ENCODE assay signal across 8 mouse cellular contexts in the genomic region with DNA sequence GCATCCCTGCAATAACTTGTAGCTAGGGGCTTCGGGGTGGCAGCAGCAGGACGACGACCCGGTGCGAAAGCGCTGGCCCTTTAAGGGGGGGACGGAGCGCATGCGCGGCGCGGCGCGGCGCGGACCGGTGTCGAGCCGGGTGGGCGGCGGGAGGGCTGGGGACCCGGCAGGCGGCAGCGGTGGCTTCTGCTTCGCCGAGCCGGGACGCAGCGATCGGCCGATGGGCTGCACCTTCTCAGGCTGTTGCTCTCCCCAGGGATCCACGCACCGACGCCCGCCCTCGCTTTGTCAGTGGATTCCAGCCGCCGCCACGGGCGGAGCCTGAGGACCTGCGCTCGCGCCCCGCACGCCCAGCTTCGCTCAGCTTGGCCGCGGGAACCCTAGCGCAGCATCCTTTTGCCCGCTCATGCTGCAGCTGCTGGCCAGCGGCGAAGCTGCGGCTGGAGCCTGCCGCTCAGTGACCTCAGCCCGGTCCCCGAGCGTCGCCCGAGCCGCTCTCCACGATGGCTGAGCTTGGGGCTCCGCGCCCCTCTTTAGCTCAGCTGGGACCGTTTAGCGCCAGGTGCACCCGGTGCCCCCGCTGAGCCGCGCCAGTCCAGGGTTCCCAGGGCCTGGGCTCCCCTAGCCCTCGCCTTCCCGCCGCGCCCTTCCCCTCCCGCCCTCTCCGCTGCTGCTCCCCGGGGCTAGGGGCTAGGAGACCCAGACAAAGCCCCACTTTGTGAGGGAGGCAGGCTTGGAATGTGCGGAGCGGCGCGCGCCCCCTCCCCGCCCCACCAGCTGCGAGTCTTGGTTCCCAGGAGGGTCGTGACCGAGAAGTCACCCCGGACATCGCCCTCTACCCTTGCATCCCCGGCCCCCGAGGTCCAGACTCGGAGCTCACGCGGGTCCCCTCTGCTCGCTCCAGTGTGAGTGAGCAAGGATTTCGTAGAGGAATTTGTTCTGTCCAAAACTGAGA. TPM values are rescaled to one million over a fixed set of nuclear protein-coding genes. Genes with fewer than 3 reads are reported as not detected.
DNase-seq lines count a peak whose midpoint lies in the region; ATAC-seq lines count a peak whose summit lies in the region.

A gene (plus strand): TSS at position 110 of the 955 bp plus-strand sequence.

- H3K9me3 ChIP-seq in hindbrain, embryonic 12.5 days (replicated peaks): no peaks in the 10 kb centered on the region

- peaks cover 7% of the 10 kb centered on the region; the same call in 1 of the 2 replicates for H3K36me3 ChIP-seq in hindbrain, embryonic 12.5 days

- H3K27ac ChIP-seq in hindbrain, embryonic 12.5 days: peak within 1 kb of the TSS; percentile 98

- H3K9ac ChIP-seq in hindbrain, embryonic 12.5 days: peak within 1 kb of the TSS; percentile 95

- peak within 1 kb of the TSS; percentile 84 for H3K4me3 ChIP-seq in hindbrain, embryonic 12.5 days

- no peaks in the 10 kb centered on the region for H3K27me3 ChIP-seq in hindbrain, embryonic 12.5 days

- peaks cover 35% of the 10 kb centered on the region for H3K4me1 ChIP-seq in hindbrain, embryonic 12.5 days

- DNase-seq in R1 (ENCODE audit: low read depth, low spot score) (peak; percentile 66), adipocyte (ENCODE audit: low spot score) (no peak)
- peak; percentile 81 for DNase-seq in cerebellum, adult 9-11 months
- peak; percentile 38 to 66 for DNase-seq in frontal cortex, postnatal 14 days (ENCODE audit: low spot score in 2 of 2)
- peak in 1 of 2 experiments; percentile 78 for DNase-seq in layer of hippocampus, postnatal 14 days (ENCODE audit: low spot score in 2 of 2)
- DNase-seq in lung, postnatal 10 days: peak; percentile 73
- DNase-seq in retina, postnatal 1 day: peak; percentile 90

- H3K4me2 ChIP-seq in hindbrain, embryonic 12.5 days (replicated peaks): peak within 1 kb of the TSS; percentile 86

- under 1% methylated on average over 84 of the region's 94 CpGs for WGBS in hindbrain, embryonic 12.5 days

- ATAC-seq in hindbrain, embryonic 12.5 days (ENCODE audit: low FRiP score): peak; percentile 85

RNA-seq across cellular contexts. Expression of the gene that starts here (rescaled TPM):
- 34.4 and 35.3 TPM in 2 replicates for polyA plus RNA-seq in hindbrain, embryonic 12.5 days (2016; fragmentation: Nextera tagmentation; extraction: Ambion mirVana)
- 10 to 100 TPM; 65.2 to 77.4 TPM for total RNA-seq in layer of hippocampus, postnatal 14 days (2021)
